Mouse (Mus musculus) kidney, embryonic 15.5 days (tissue): ENCODE measurements around the gene Ccdc113. TPM values are rescaled to one million over a fixed set of nuclear protein-coding genes. Genes with fewer than 3 reads are reported as not detected.

Source experiments
- ATAC-seq: fragments of 200-750 bp; cut with Nextera tagmentation; replicated peaks from 2 replicates; pipeline ENCODE4 v1.8.0; 2017; ENCODE audit warnings: moderate TSS enrichment; ENCODE audit not compliant: low FRiP score
- H3K27ac ChIP-seq: fragments of 300-500 bp; sonication (generic); 2 replicates; pipeline ENCODE4 v1.5.1; 2015; ENCODE audit warnings: mild to moderate bottlenecking, inconsistent platforms
- H3K27me3 ChIP-seq: fragments of 300-500 bp; sonication (generic); 2 replicates; pipeline ENCODE4 v1.6.1; 2015; ENCODE audit warnings: inconsistent platforms
- H3K36me3 ChIP-seq: fragments of 300-500 bp; sonication (generic); 2 replicates; pipeline ENCODE4 v1.6.1; 2015; ENCODE audit warnings: inconsistent platforms
- H3K4me1 ChIP-seq: fragments of 300-500 bp; sonication (generic); 2 replicates; pipeline ENCODE4 v1.6.1; 2015; ENCODE audit warnings: inconsistent platforms
- H3K4me2 ChIP-seq: fragments of 300-500 bp; sonication (generic); 2 replicates; pipeline ENCODE4 v1.6.1; 2015; ENCODE audit warnings: moderate library complexity, mild to moderate bottlenecking, inconsistent platforms
- H3K4me3 ChIP-seq: fragments of 300-500 bp; sonication (generic); replicated peaks from 2 replicates; pipeline ENCODE4 v1.5.1; 2015; ENCODE audit warnings: mild to moderate bottlenecking, inconsistent platforms
- H3K9ac ChIP-seq: fragments of 300-500 bp; sonication (generic); 2 replicates; pipeline ENCODE4 v1.6.1; 2015; ENCODE audit warnings: mild to moderate bottlenecking, inconsistent platforms
- H3K9me3 ChIP-seq: fragments of 300-500 bp; sonication (generic); replicated peaks from 2 replicates; pipeline ENCODE4 v1.6.1; 2016; ENCODE audit warnings: inconsistent platforms
- WGBS: fragments of 180-500 bp; shearing (Covaris S2); methylation state at CpG from one replicate; pipeline ENCODE4 v1.1.7; 2015; ENCODE audit warnings: mixed read lengths; 5-methylcytosine and 5-hydroxymethylcytosine counted together
- polyA plus RNA-seq: library from polyadenylated mRNA; unstranded; fragments of >200 nt; fragmentation: Nextera tagmentation; extraction: Ambion mirVana; gene quantifications from 2 replicates; pipeline ENCODE4 v1.2.1, GENCODE M21; 2015

Ccdc113 gene
- polyA plus RNA-seq, 1 experiment from 2014 or later = 0.83 TPM

GRCm38 (mm10) chr8:95504835-95505234, 29.1 kb upstream of the Ccdc113 start:
- Histone ChIP-seq H3K4me3 (no peak overlapping the region), H3K4me1 (no peaks in the 10 kb centered on the region), H3K27ac (no peak overlapping the region), H3K36me3 (no peaks in the 10 kb centered on the region), H3K4me2 (no peak overlapping the region), H3K27me3 (no peaks in the 10 kb centered on the region), H3K9ac (no peak overlapping the region), H3K9me3 (no peaks in the 10 kb centered on the region)
- ATAC-seq = no peak
- 69% methylated on average over 5 of the region's 5 CpGs for WGBS

- no peaks in the 10 kb centered on the region for H3K27me3 ChIP-seq
- no peak overlapping the region for H3K9ac ChIP-seq
- no peaks in the 10 kb centered on the region for H3K36me3 ChIP-seq
- ATAC-seq = no peak
- H3K4me2 ChIP-seq = no peak overlapping the region
- H3K27ac ChIP-seq = no peak overlapping the region
- H3K9me3 ChIP-seq = no peaks in the 10 kb centered on the region
- 85% methylated on average over 3 of the region's 3 CpGs for WGBS
- H3K4me1 ChIP-seq = no peaks in the 10 kb centered on the region
- no peak overlapping the region for H3K4me3 ChIP-seq
Measured at GRCm38 (mm10) chr8:95505606-95506005, 28.3 kb upstream of the Ccdc113 start.

GRCm38 (mm10) chr8:95506245-95506644, 27.6 kb upstream of the Ccdc113 start:
- H3K9me3 ChIP-seq = no peaks in the 10 kb centered on the region
- no peak overlapping the region for H3K9ac ChIP-seq
- H3K4me3 ChIP-seq = no peak overlapping the region
- no peaks in the 10 kb centered on the region for H3K27me3 ChIP-seq
- H3K27ac ChIP-seq = no peak overlapping the region
- no peaks in the 10 kb centered on the region for H3K36me3 ChIP-seq
- no peak for ATAC-seq
- WGBS = 82% methylated on average over 5 of the region's 5 CpGs
- H3K4me1 ChIP-seq = no peaks in the 10 kb centered on the region
- no peak overlapping the region for H3K4me2 ChIP-seq

- H3K27me3 ChIP-seq = no peaks in the 10 kb centered on the region
- no peaks in the 10 kb centered on the region for H3K9me3 ChIP-seq
- no peak overlapping the region for H3K9ac ChIP-seq
- H3K27ac ChIP-seq = no peak overlapping the region
- H3K4me3 ChIP-seq = no peak overlapping the region
- H3K4me2 ChIP-seq = no peak overlapping the region
- no peak for ATAC-seq
- no peaks in the 10 kb centered on the region for H3K36me3 ChIP-seq
- H3K4me1 ChIP-seq = no peaks in the 10 kb centered on the region
- 77% methylated on average over 4 of the region's 4 CpGs for WGBS
Measured at GRCm38 (mm10) chr8:95512257-95512656, 21.6 kb upstream of the Ccdc113 start.

- ATAC-seq = no peak
- Histone ChIP-seq H3K4me2 (no peak overlapping the region), H3K4me3 (no peak overlapping the region), H3K9ac (no peak overlapping the region), H3K4me1 (no peaks in the 10 kb centered on the region), H3K27me3 (no peaks in the 10 kb centered on the region), H3K27ac (no peak overlapping the region), H3K36me3 (no peaks in the 10 kb centered on the region), H3K9me3 (no peaks in the 10 kb centered on the region)
- 68% methylated on average over 4 of the region's 4 CpGs for WGBS
Measured at GRCm38 (mm10) chr8:95513219-95513618, 20.7 kb upstream of the Ccdc113 start.

GRCm38 (mm10) chr8:95516928-95517327, 17.0 kb upstream of the Ccdc113 start:
- H3K27me3 ChIP-seq = no peaks in the 10 kb centered on the region
- H3K9me3 ChIP-seq = no peaks in the 10 kb centered on the region
- H3K27ac ChIP-seq = no peak overlapping the region
- no peaks in the 10 kb centered on the region for H3K36me3 ChIP-seq
- no peaks in the 10 kb centered on the region for H3K4me1 ChIP-seq
- no peak overlapping the region for H3K9ac ChIP-seq
- WGBS = 91% methylated on average over 6 of the region's 6 CpGs
- no peak overlapping the region for H3K4me3 ChIP-seq
- no peak overlapping the region for H3K4me2 ChIP-seq
- ATAC-seq = no peak

GRCm38 (mm10) chr8:95523991-95524390, 9.9 kb upstream of the Ccdc113 start:
- H3K27ac ChIP-seq = no peak overlapping the region
- no peaks in the 10 kb centered on the region for H3K27me3 ChIP-seq
- no peak overlapping the region for H3K4me3 ChIP-seq
- no peak overlapping the region for H3K9ac ChIP-seq
- no peak for ATAC-seq
- 86% methylated on average over 4 of the region's 4 CpGs for WGBS
- no peaks in the 10 kb centered on the region for H3K4me1 ChIP-seq
- H3K4me2 ChIP-seq = no peak overlapping the region
- no peaks in the 10 kb centered on the region for H3K36me3 ChIP-seq
- no peaks in the 10 kb centered on the region for H3K9me3 ChIP-seq

GRCm38 (mm10) chr8:95528194-95528593, 5.7 kb upstream of the Ccdc113 start:
- 89% methylated on average over 10 of the region's 10 CpGs for WGBS

GRCm38 (mm10) chr8:95528750-95529310, 5.1 kb upstream of the Ccdc113 start:
- H3K27ac ChIP-seq = no peak overlapping the region
- no peak overlapping the region for H3K4me2 ChIP-seq
- H3K36me3 ChIP-seq = no peaks in the 10 kb centered on the region
- no peak overlapping the region for H3K4me3 ChIP-seq
- no peak for ATAC-seq
- H3K4me1 ChIP-seq = peaks cover 4% of the 10 kb centered on the region
- WGBS = 68% methylated on average over 9 of the region's 9 CpGs
- H3K9ac ChIP-seq = no peak overlapping the region
- no peaks in the 10 kb centered on the region for H3K9me3 ChIP-seq
- no peaks in the 10 kb centered on the region for H3K27me3 ChIP-seq

More at GRCm38 (mm10) chr8:95528194-95528593, 5.7 kb upstream of the Ccdc113 start:
- Histone ChIP-seq H3K4me2 (no peak overlapping the region), H3K36me3 (no peaks in the 10 kb centered on the region), H3K4me3 (no peak overlapping the region), H3K4me1 (no peaks in the 10 kb centered on the region), H3K27ac (no peak overlapping the region), H3K27me3 (no peaks in the 10 kb centered on the region), H3K9ac (no peak overlapping the region), H3K9me3 (no peaks in the 10 kb centered on the region)
- no peak for ATAC-seq

- H3K27ac ChIP-seq = no peak overlapping the region
Measured at GRCm38 (mm10) chr8:95532206-95532605, 1.7 kb upstream of the Ccdc113 start.

GRCm38 (mm10) chr8:95539487-95539886, 5.6 kb downstream of the Ccdc113 start:
- H3K27me3 ChIP-seq = no peaks in the 10 kb centered on the region
- 76% methylated on average over 5 of the region's 5 CpGs for WGBS
- no peak overlapping the region for H3K27ac ChIP-seq
- H3K9me3 ChIP-seq = no peaks in the 10 kb centered on the region
- no peak overlapping the region for H3K4me2 ChIP-seq
- H3K4me1 ChIP-seq = peaks cover under 1% of the 10 kb centered on the region; the same call in 1 of the 2 replicates
- no peak overlapping the region for H3K4me3 ChIP-seq
- H3K9ac ChIP-seq = no peak overlapping the region
- no peaks in the 10 kb centered on the region for H3K36me3 ChIP-seq
- ATAC-seq = no peak

More at GRCm38 (mm10) chr8:95532206-95532605, 1.7 kb upstream of the Ccdc113 start:
- peaks cover 11% of the 10 kb centered on the region for H3K4me1 ChIP-seq
- WGBS = 74% methylated on average over 4 of the region's 4 CpGs
- H3K9me3 ChIP-seq = no peaks in the 10 kb centered on the region
- no peak overlapping the region for H3K4me2 ChIP-seq
- H3K36me3 ChIP-seq = no peaks in the 10 kb centered on the region
- H3K27me3 ChIP-seq = no peaks in the 10 kb centered on the region
- H3K4me3 ChIP-seq = no peak overlapping the region
- no peak overlapping the region for H3K9ac ChIP-seq
- ATAC-seq = no peak

GRCm38 (mm10) chr8:95542191-95542590, 8.3 kb downstream of the Ccdc113 start:
- Histone ChIP-seq H3K27ac (no peak overlapping the region), H3K4me1 (no peaks in the 10 kb centered on the region), H3K36me3 (no peaks in the 10 kb centered on the region), H3K4me3 (no peak overlapping the region), H3K9me3 (no peaks in the 10 kb centered on the region), H3K9ac (no peak overlapping the region), H3K4me2 (no peak overlapping the region), H3K27me3 (no peaks in the 10 kb centered on the region)
- 86% methylated on average over 6 of the region's 6 CpGs for WGBS
- ATAC-seq = no peak

- Histone ChIP-seq H3K27me3 (no peaks in the 10 kb centered on the region), H3K9me3 (no peaks in the 10 kb centered on the region), H3K4me3 (no peak overlapping the region), H3K4me2 (no peak overlapping the region), H3K4me1 (no peaks in the 10 kb centered on the region), H3K9ac (no peak overlapping the region), H3K27ac (no peak overlapping the region), H3K36me3 (no peaks in the 10 kb centered on the region)
- no peak for ATAC-seq
- 84% methylated on average over 3 of the region's 3 CpGs for WGBS
Measured at GRCm38 (mm10) chr8:95543065-95543464, 9.2 kb downstream of the Ccdc113 start.
